Mouse (Mus musculus) kidney, embryonic 14.5 days (tissue): ENCODE results near the gene Ccser2. TPM values are rescaled to one million over a fixed set of nuclear protein-coding genes. Genes with fewer than 3 reads are reported as not detected.

Experiments
- ATAC-seq: fragments of 200-750 bp; cut with Nextera tagmentation; 2 replicates; pipeline ENCODE4 v1.8.0; 2017; ENCODE audit warnings: moderate number of reproducible peaks, mild to moderate bottlenecking, moderate TSS enrichment, moderate library complexity; ENCODE audit not compliant: low FRiP score, low TSS enrichment
- H3K27ac ChIP-seq: fragments of 300-500 bp; sonication (generic); 2 replicates; pipeline ENCODE4 v1.5.1; 2014; ENCODE audit warnings: low read depth, mild to moderate bottlenecking, low read length, moderate library complexity, mixed read lengths
- H3K27me3 ChIP-seq: fragments of 300-500 bp; sonication (generic); 2 replicates; pipeline ENCODE4 v1.6.1; 2014; ENCODE audit warnings: mild to moderate bottlenecking, low read length; ENCODE audit not compliant: control insufficient read depth, insufficient read depth
- H3K36me3 ChIP-seq: fragments of 300-500 bp; sonication (generic); 2 replicates; pipeline ENCODE4 v1.6.1; 2014; ENCODE audit warnings: low read length, mixed read lengths; ENCODE audit not compliant: control insufficient read depth, insufficient read depth
- H3K4me1 ChIP-seq: fragments of 300-500 bp; sonication (generic); 2 replicates; pipeline ENCODE4 v1.6.1; 2014; ENCODE audit warnings: low read length, mixed read lengths; ENCODE audit not compliant: control insufficient read depth, insufficient read depth
- H3K4me2 ChIP-seq: fragments of 300-500 bp; sonication (generic); replicated peaks from 2 replicates; pipeline ENCODE4 v1.6.1; 2014; ENCODE audit warnings: low read depth, mild to moderate bottlenecking, low read length
- H3K4me3 ChIP-seq: fragments of 300-500 bp; sonication (generic); 2 replicates; pipeline ENCODE4 v1.5.1; 2014; ENCODE audit warnings: mild to moderate bottlenecking, low read length
- H3K9ac ChIP-seq: fragments of 300-500 bp; sonication (generic); 2 replicates; pipeline ENCODE4 v1.6.1; 2014; ENCODE audit warnings: low read depth, mild to moderate bottlenecking, low read length, moderate library complexity
- H3K9me3 ChIP-seq: fragments of 300-500 bp; sonication (generic); 2 replicates; pipeline ENCODE4 v1.6.1; 2016; ENCODE audit warnings: low read length; ENCODE audit not compliant: control insufficient read depth
- WGBS: fragments of 180-500 bp; shearing (Covaris S2); extraction: QIAGEN DNeasy Blood & Tissue Kit; methylation state at CpG from one replicate; pipeline ENCODE4 v1.1.7; 2014; 5-methylcytosine and 5-hydroxymethylcytosine counted together
- polyA plus RNA-seq: library from polyadenylated mRNA; unstranded; fragments of >200 nt; fragmentation: Nextera tagmentation; extraction: Ambion mirVana; gene quantifications from 2 replicates; pipeline ENCODE4 v1.2.1, GENCODE M21; 2014

Ccser2 gene
- polyA plus RNA-seq, 1 experiment from 2014 or later: 35.3 TPM

GRCm38 (mm10) chr14:36989784-36990183 is 21.2 kb upstream of the Ccser2 start:
- Histone ChIP-seq H3K4me1 (no peaks in the 10 kb centered on the region), H3K9me3 (no peaks in the 10 kb centered on the region), H3K36me3 (no peaks in the 10 kb centered on the region), H3K4me3 (no peak overlapping the region), H3K27me3 (no peaks in the 10 kb centered on the region), H3K27ac (no peak overlapping the region), H3K4me2 (no peak overlapping the region), H3K9ac (no peak overlapping the region)
- ATAC-seq: peak; percentile 62; the same call in 1 of the 2 replicates

- H3K4me3 ChIP-seq: no peak overlapping the region
- no peak overlapping the region for H3K27ac ChIP-seq
- H3K4me2 ChIP-seq: no peak overlapping the region
- no peaks in the 10 kb centered on the region for H3K36me3 ChIP-seq
- H3K9ac ChIP-seq: no peak overlapping the region
- WGBS: 80% methylated on average over 3 of the region's 3 CpGs
- no peaks in the 10 kb centered on the region for H3K27me3 ChIP-seq
- H3K9me3 ChIP-seq: no peaks in the 10 kb centered on the region
- no peak for ATAC-seq
- no peaks in the 10 kb centered on the region for H3K4me1 ChIP-seq
Observed at GRCm38 (mm10) chr14:36985693-36986092, 17.1 kb upstream of the Ccser2 start.

GRCm38 (mm10) chr14:36975019-36975418 is 6.4 kb upstream of the Ccser2 start:
- Histone ChIP-seq H3K27ac (no peak overlapping the region), H3K4me1 (no peaks in the 10 kb centered on the region), H3K9ac (no peak overlapping the region), H3K9me3 (no peaks in the 10 kb centered on the region), H3K4me3 (no peak overlapping the region), H3K27me3 (no peaks in the 10 kb centered on the region), H3K36me3 (no peaks in the 10 kb centered on the region), H3K4me2 (no peak overlapping the region)
- WGBS: 91% methylated on average over 3 of the region's 3 CpGs
- no peak for ATAC-seq

- no peaks in the 10 kb centered on the region for H3K36me3 ChIP-seq
- H3K4me2 ChIP-seq: no peak overlapping the region
- 84% methylated on average over 4 of the region's 4 CpGs for WGBS
- peaks cover 4% of the 10 kb centered on the region; the same call in 1 of the 2 replicates for H3K4me1 ChIP-seq
- ATAC-seq: no peak
- H3K9me3 ChIP-seq: no peaks in the 10 kb centered on the region
- H3K9ac ChIP-seq: no peak overlapping the region
- H3K27me3 ChIP-seq: no peaks in the 10 kb centered on the region
- no peak overlapping the region for H3K27ac ChIP-seq
- no peak overlapping the region for H3K4me3 ChIP-seq
Observed at GRCm38 (mm10) chr14:36971211-36971610, 2.6 kb upstream of the Ccser2 start.

- Histone ChIP-seq H3K9ac (no peak overlapping the region), H3K27ac (no peak overlapping the region), H3K27me3 (no peaks in the 10 kb centered on the region), H3K4me1 (peaks cover 4% of the 10 kb centered on the region; the same call in 1 of the 2 replicates), H3K36me3 (no peaks in the 10 kb centered on the region), H3K9me3 (no peaks in the 10 kb centered on the region), H3K4me2 (no peak overlapping the region), H3K4me3 (no peak overlapping the region)
- WGBS: 83% methylated on average over 3 of the region's 3 CpGs
- ATAC-seq: no peak
Observed at GRCm38 (mm10) chr14:36969861-36970420, 1.4 kb upstream of the Ccser2 start.

GRCm38 (mm10) chr14:36968076-36968627 is 425 bp downstream of the Ccser2 start:
- Histone ChIP-seq H3K9ac (peak overlapping the region; percentile 94), H3K4me1 (peaks cover 4% of the 10 kb centered on the region; the same call in 1 of the 2 replicates), H3K36me3 (no peaks in the 10 kb centered on the region), H3K27ac (peak overlapping the region; percentile 90), H3K9me3 (no peaks in the 10 kb centered on the region), H3K4me3 (peak overlapping the region; percentile 94), H3K4me2 (peak overlapping the region; percentile 36), H3K27me3 (no peaks in the 10 kb centered on the region)
- WGBS: under 1% methylated on average over 47 of the region's 49 CpGs
- ATAC-seq: peak; percentile 76

- Histone ChIP-seq H3K36me3 (no peaks in the 10 kb centered on the region), H3K4me1 (peaks cover 4% of the 10 kb centered on the region; the same call in 1 of the 2 replicates), H3K27me3 (no peaks in the 10 kb centered on the region), H3K4me2 (no peak overlapping the region), H3K27ac (no peak overlapping the region), H3K4me3 (no peak overlapping the region), H3K9me3 (no peaks in the 10 kb centered on the region), H3K9ac (no peak overlapping the region)
- 26% methylated on average over 3 of the region's 3 CpGs for WGBS
- ATAC-seq: no peak
Observed at GRCm38 (mm10) chr14:36965421-36965820, 3.2 kb downstream of the Ccser2 start.

- Histone ChIP-seq H3K36me3 (no peaks in the 10 kb centered on the region), H3K4me3 (no peak overlapping the region), H3K9me3 (no peaks in the 10 kb centered on the region), H3K9ac (no peak overlapping the region), H3K4me1 (peaks cover under 1% of the 10 kb centered on the region; the same call in 1 of the 2 replicates), H3K27me3 (no peaks in the 10 kb centered on the region), H3K27ac (no peak overlapping the region), H3K4me2 (no peak overlapping the region)
- no peak for ATAC-seq
- WGBS: 83% methylated on average over 2 of the region's 2 CpGs
Observed at GRCm38 (mm10) chr14:36962477-36962876, 6.1 kb downstream of the Ccser2 start.

GRCm38 (mm10) chr14:36957719-36958118 is 10.9 kb downstream of the Ccser2 start:
- Histone ChIP-seq H3K9ac (no peak overlapping the region), H3K4me2 (no peak overlapping the region), H3K36me3 (no peaks in the 10 kb centered on the region), H3K4me3 (no peak overlapping the region), H3K4me1 (no peaks in the 10 kb centered on the region), H3K27ac (no peak overlapping the region), H3K27me3 (no peaks in the 10 kb centered on the region), H3K9me3 (no peaks in the 10 kb centered on the region)
- WGBS: 93% methylated on average over 6 of the region's 6 CpGs
- ATAC-seq: no peak
